Mouse (Mus musculus): ENCODE measurements around the gene Ubc.
"Not testable (repeated sequence)": the region's sequence is repeated elsewhere in the genome, so short reads cannot be mapped to it uniquely, and the experiment has no call there.

The Ubc gene

GRCm38 (mm10) chr5:125389579-125390441 lies at the start of gene Ubc:
TSS of gene Ubc (minus strand) at chr5:125390202.
- DNase-seq (ENCODE audit: low spot score): peak; percentile 85

GRCm38 (mm10) chr5:125434347-125434746 lies 44.3 kb upstream of the Ubc start:
- DNase-seq (ENCODE audit: low spot score): not testable (repeated sequence)

GRCm38 (mm10) chr5:125433793-125434337 lies 43.9 kb upstream of the Ubc start, which contains the start of gene Dhx37:
TSS of gene Dhx37 (minus strand) at chr5:125434121.
- DNase-seq (ENCODE audit: low spot score): peak; percentile 91

GRCm38 (mm10) chr5:125432324-125432723 lies 42.3 kb upstream of the Ubc start:
- DNase-seq (ENCODE audit: low spot score): not testable (repeated sequence)

- DNase-seq (ENCODE audit: low spot score): no peak
Measured at GRCm38 (mm10) chr5:125426343-125426742, 36.3 kb upstream of the Ubc start.

- DNase-seq (ENCODE audit: low spot score): no peak
Measured at GRCm38 (mm10) chr5:125425698-125426276, 35.8 kb upstream of the Ubc start.

- DNase-seq (ENCODE audit: low spot score): no peak
Measured at GRCm38 (mm10) chr5:125419124-125419523, 29.1 kb upstream of the Ubc start.

GRCm38 (mm10) chr5:125418636-125419035 lies 28.6 kb upstream of the Ubc start:
- DNase-seq (ENCODE audit: low spot score): no peak

GRCm38 (mm10) chr5:125416183-125416582 lies 26.2 kb upstream of the Ubc start:
- no peak for DNase-seq (ENCODE audit: low spot score)

GRCm38 (mm10) chr5:125413763-125414162 lies 23.8 kb upstream of the Ubc start:
- no peak for DNase-seq (ENCODE audit: low spot score)

GRCm38 (mm10) chr5:125412536-125412935 lies 22.5 kb upstream of the Ubc start:
- DNase-seq (ENCODE audit: low spot score): not testable (repeated sequence)

GRCm38 (mm10) chr5:125411972-125412530 lies 22.0 kb upstream of the Ubc start:
- peak; percentile 35 for DNase-seq (ENCODE audit: low spot score)

GRCm38 (mm10) chr5:125409348-125410090 lies 19.5 kb upstream of the Ubc start:
- peak; percentile 27 for DNase-seq (ENCODE audit: low spot score)

GRCm38 (mm10) chr5:125408842-125409241 lies 18.8 kb upstream of the Ubc start:
- peak; percentile 70 for DNase-seq (ENCODE audit: low spot score)

- DNase-seq (ENCODE audit: low spot score): no peak
Measured at GRCm38 (mm10) chr5:125407910-125408575, 18.0 kb upstream of the Ubc start.

- no peak for DNase-seq (ENCODE audit: low spot score)
Measured at GRCm38 (mm10) chr5:125407020-125407830, 17.2 kb upstream of the Ubc start.

GRCm38 (mm10) chr5:125406322-125407016 lies 16.5 kb upstream of the Ubc start:
- peak; percentile 55 for DNase-seq (ENCODE audit: low spot score)

- DNase-seq (ENCODE audit: low spot score): peak; percentile 83
Measured at GRCm38 (mm10) chr5:125405546-125406248, 15.7 kb upstream of the Ubc start.

- peak; percentile 49 for DNase-seq (ENCODE audit: low spot score)
Measured at GRCm38 (mm10) chr5:125404903-125405545, 15.0 kb upstream of the Ubc start.
